Mouse (Mus musculus) midbrain, postnatal 0 days (tissue): Measurements from ENCODE around the gene Gm17087. TPM values are rescaled to one million over a fixed set of nuclear protein-coding genes. Genes with fewer than 3 reads are reported as not detected.

Experiments
- ATAC-seq: fragments of 200-750 bp; cut with Nextera tagmentation; 2 replicates; pipeline ENCODE4 v1.8.0; 2017; ENCODE audit warnings: moderate number of reproducible peaks, mild to moderate bottlenecking, moderate TSS enrichment, moderate library complexity; ENCODE audit not compliant: low FRiP score
- DNase-seq: peaks from one replicate; pipeline ENCODE4 v3.0.0-alpha.2; 2015; ENCODE audit warnings: low spot score
- H3K27ac ChIP-seq: fragments of 300-500 bp; sonication (generic); 2 replicates; pipeline ENCODE4 v1.5.1; 2014; ENCODE audit warnings: low read depth, mild to moderate bottlenecking, low read length, mixed read lengths
- H3K27me3 ChIP-seq: fragments of 300-500 bp; sonication (generic); 2 replicates; pipeline ENCODE4 v1.6.1; 2014; ENCODE audit warnings: low read length, control low read depth, mixed read lengths; ENCODE audit not compliant: insufficient read depth
- H3K36me3 ChIP-seq: fragments of 300-500 bp; sonication (generic); 2 replicates; pipeline ENCODE4 v1.6.1; 2014; ENCODE audit warnings: low read length, control low read depth, mixed read lengths; ENCODE audit not compliant: insufficient read depth
- H3K4me1 ChIP-seq: fragments of 300-500 bp; sonication (generic); 2 replicates; pipeline ENCODE4 v1.6.1; 2014; ENCODE audit warnings: mild to moderate bottlenecking, control low read depth, antibody characterized with exemption, low read length, mixed read lengths; ENCODE audit not compliant: insufficient read depth
- H3K4me2 ChIP-seq: fragments of 300-500 bp; sonication (generic); 2 replicates; pipeline ENCODE4 v1.6.1; 2014; ENCODE audit warnings: low read depth, mild to moderate bottlenecking, low read length, mixed read lengths; ENCODE audit not compliant: poor library complexity, severe bottlenecking
- H3K4me3 ChIP-seq: fragments of 300-500 bp; sonication (generic); 2 replicates; pipeline ENCODE4 v1.5.1; 2014; ENCODE audit warnings: low read depth, mild to moderate bottlenecking, low read length, moderate library complexity
- H3K9ac ChIP-seq: fragments of 300-500 bp; sonication (generic); replicated peaks from 2 replicates; pipeline ENCODE4 v1.6.1; 2014; ENCODE audit warnings: mild to moderate bottlenecking, low read length, moderate library complexity, mixed read lengths; ENCODE audit not compliant: poor library complexity, severe bottlenecking
- H3K9me3 ChIP-seq: fragments of 300-500 bp; sonication (generic); 2 replicates; pipeline ENCODE4 v1.6.1; 2016; ENCODE audit warnings: low read length, control low read depth
- CTCF ChIP-seq: IDR thresholded peaks from 2 replicates; pipeline ENCODE4 v1.5.1; 2016; ENCODE audit warnings: antibody characterized with exemption, mild to moderate bottlenecking
- WGBS: fragments of 180-500 bp; shearing (Covaris S2); extraction: QIAGEN DNeasy Blood & Tissue Kit; methylation state at CpG from one replicate; pipeline ENCODE4 v1.1.7; 2014; 5-methylcytosine and 5-hydroxymethylcytosine counted together
- polyA plus RNA-seq: library from polyadenylated mRNA; unstranded; fragments of >200 nt; fragmentation: Nextera tagmentation; extraction: Ambion mirVana; gene quantifications from 2 replicates; pipeline ENCODE4 v1.2.1, GENCODE M21; 2015
- total RNA-seq: library from RNA; depleted of rRNA; stranded (reverse); fragments of >200 nt; gene quantifications from 2 replicates; pipeline ENCODE4 v1.2.3, GENCODE M21; 2014

Gm17087 gene
- total and polyA plus RNA-seq, 2 experiments from 2014 or later, result not detected

DNA sequence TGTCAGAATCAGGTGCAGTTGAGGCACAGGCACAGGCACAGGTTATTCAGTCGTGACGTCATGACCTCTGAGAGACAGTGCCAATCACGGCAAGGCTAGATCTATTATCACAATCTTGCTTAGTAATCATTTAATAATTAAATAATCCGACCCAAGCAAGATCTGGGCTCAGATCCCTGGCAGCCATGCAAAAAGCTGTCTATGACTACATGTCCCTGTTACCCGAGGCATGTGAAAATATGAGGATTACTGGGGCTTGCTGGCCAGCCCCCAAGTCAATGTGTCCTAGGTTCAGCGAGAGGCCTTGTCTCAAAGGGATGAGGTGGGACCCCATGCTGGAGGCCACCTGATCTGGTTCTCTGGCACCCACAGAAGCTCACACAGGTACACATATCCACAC, 30.2 kb downstream of the Gm17087 start:
- H3K4me3 ChIP-seq, result no peak overlapping the region
- H3K4me1 ChIP-seq, result no peaks in the 10 kb centered on the region
- H3K27me3 ChIP-seq, result no peaks in the 10 kb centered on the region
- ATAC-seq, result no peak
- 77% methylated on average over 6 of the region's 6 CpGs for WGBS
- no peaks in the 10 kb centered on the region for H3K9me3 ChIP-seq
- no peak overlapping the region for H3K9ac ChIP-seq
- TF ChIP-seq CTCF, result no peak
- no peaks in the 10 kb centered on the region for H3K36me3 ChIP-seq
- DNase-seq, result no peak
- H3K4me2 ChIP-seq, result no peak overlapping the region
- no peak overlapping the region for H3K27ac ChIP-seq

- H3K9me3 ChIP-seq, result no peaks in the 10 kb centered on the region
- WGBS, result 53% methylated on average over 3 of the region's 3 CpGs
- H3K27me3 ChIP-seq, result no peaks in the 10 kb centered on the region
- no peaks in the 10 kb centered on the region for H3K36me3 ChIP-seq
- no peak overlapping the region for H3K9ac ChIP-seq
- no peak overlapping the region for H3K4me3 ChIP-seq
- ATAC-seq (no peak), DNase-seq (no peak)
- peak; percentile 50 for TF ChIP-seq CTCF
- H3K4me2 ChIP-seq, result no peak overlapping the region
- no peak overlapping the region for H3K27ac ChIP-seq
- no peaks in the 10 kb centered on the region for H3K4me1 ChIP-seq
Observed at GRCm38 (mm10) chr17:8533828-8534227, 32.9 kb downstream of the Gm17087 start.

- Histone ChIP-seq H3K9me3 (no peaks in the 10 kb centered on the region), H3K4me1 (no peaks in the 10 kb centered on the region), H3K4me2 (no peak overlapping the region), H3K4me3 (no peak overlapping the region), H3K9ac (no peak overlapping the region), H3K36me3 (no peaks in the 10 kb centered on the region), H3K27ac (no peak overlapping the region), H3K27me3 (no peaks in the 10 kb centered on the region)
- ATAC-seq (no peak), DNase-seq (no peak)
- TF ChIP-seq CTCF, result no peak
- WGBS, result 69% methylated on average over 4 of the region's 4 CpGs
Observed at GRCm38 (mm10) chr17:8532609-8533008, 34.1 kb downstream of the Gm17087 start.

DNA sequence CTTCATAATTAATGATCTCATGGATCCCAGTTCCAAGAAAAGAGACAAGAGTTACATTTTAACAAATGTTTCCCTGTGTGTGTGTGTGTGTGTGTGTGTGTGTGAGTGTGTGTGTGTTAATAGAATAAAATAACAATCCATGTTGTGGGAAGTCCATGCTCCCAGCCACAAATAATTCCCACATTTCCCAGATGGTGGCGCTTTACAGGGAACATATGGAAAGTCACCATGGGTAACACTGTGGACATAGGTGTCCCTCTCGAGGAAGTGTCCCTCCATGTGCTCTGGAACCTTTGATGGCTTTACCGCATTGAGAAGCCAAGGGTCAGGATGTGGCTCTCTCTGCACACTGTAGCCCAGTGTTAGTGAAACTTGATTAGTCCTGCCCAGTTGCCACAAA, 38.1 kb downstream of the Gm17087 start:
- Histone ChIP-seq H3K9me3 (no peaks in the 10 kb centered on the region), H3K4me3 (no peak overlapping the region), H3K9ac (no peak overlapping the region), H3K36me3 (no peaks in the 10 kb centered on the region), H3K4me1 (peaks cover 5% of the 10 kb centered on the region), H3K4me2 (no peak overlapping the region), H3K27ac (no peak overlapping the region), H3K27me3 (no peaks in the 10 kb centered on the region)
- ATAC-seq (no peak), DNase-seq (no peak)
- WGBS, result 83% methylated on average over 3 of the region's 3 CpGs
- TF ChIP-seq CTCF, result no peak

- Histone ChIP-seq H3K4me2 (peak overlapping the region; percentile 87), H3K4me1 (peaks cover 10% of the 10 kb centered on the region), H3K36me3 (no peaks in the 10 kb centered on the region), H3K27me3 (no peaks in the 10 kb centered on the region), H3K4me3 (no peak overlapping the region), H3K9ac (no peak overlapping the region), H3K9me3 (no peaks in the 10 kb centered on the region), H3K27ac (no peak overlapping the region)
- DNase-seq (no peak), ATAC-seq (no peak)
- no peak for TF ChIP-seq CTCF
- 16% methylated on average over 9 of the region's 9 CpGs for WGBS
Observed at GRCm38 (mm10) chr17:8526815-8527261, 39.9 kb downstream of the Gm17087 start.

- DNase-seq (peak; percentile 38), ATAC-seq (no peak)
- peak overlapping the region; percentile 87 for H3K4me2 ChIP-seq
- H3K9me3 ChIP-seq, result no peaks in the 10 kb centered on the region
- peak overlapping the region; percentile 42 for H3K4me3 ChIP-seq
- peak overlapping the region; percentile 0; the same call in 1 of the 2 replicates for H3K27ac ChIP-seq
- WGBS, result 5% methylated on average over 21 of the region's 21 CpGs
- peaks cover 10% of the 10 kb centered on the region for H3K4me1 ChIP-seq
- H3K36me3 ChIP-seq, result no peaks in the 10 kb centered on the region
- no peaks in the 10 kb centered on the region for H3K27me3 ChIP-seq
- TF ChIP-seq CTCF, result peak; percentile 11; the same call in 1 of the 2 replicates
- 0 out of 2 replicates have a peak overlapping the region, but pooled peaks have one; percentile 13 for H3K9ac ChIP-seq
Observed at GRCm38 (mm10) chr17:8525971-8526740, 40.6 kb downstream of the Gm17087 start.
